Mouse (Mus musculus) myocyte (in vitro differentiated cells): Measurements from ENCODE around the gene Csk. TPM values are rescaled to one million over a fixed set of nuclear protein-coding genes. Genes with fewer than 3 reads are reported as not detected.

Source experiments
- H3K27me3 ChIP-seq: one replicate; pipeline ENCODE4 v1.6.1; 2011; ENCODE audit not compliant: control insufficient read depth, insufficient read depth, insufficient read length
- H3K36me3 ChIP-seq: one replicate; pipeline ENCODE4 v1.6.1; 2011; ENCODE audit not compliant: control insufficient read depth, insufficient read depth
- H3K4me2 ChIP-seq: one replicate; pipeline ENCODE4 v1.6.1; 2011; ENCODE audit warnings: low read depth, control low read depth
- H3K4me3 ChIP-seq: one replicate; pipeline ENCODE4 v1.5.1; 2011; ENCODE audit warnings: mild to moderate bottlenecking, control low read depth, moderate library complexity
- H3K79me2 ChIP-seq: one replicate; pipeline ENCODE4 v1.6.1; 2011; ENCODE audit not compliant: control insufficient read depth, insufficient read depth
- H3ac ChIP-seq: one replicate; pipeline ENCODE4 v1.6.1; 2011; ENCODE audit not compliant: control insufficient read depth, insufficient read length
- CEBPB ChIP-seq: IDR thresholded peaks from 2 replicates; pipeline ENCODE4 v1.6.1; 2011; ENCODE audit warnings: mild to moderate bottlenecking, moderate library complexity; ENCODE audit not compliant: poor library complexity, insufficient read depth, severe bottlenecking
- E2F4 ChIP-seq: IDR thresholded peaks from one replicate; pipeline ENCODE4 v1.6.1; 2011; ENCODE audit warnings: mild to moderate bottlenecking, control low read depth, moderate library complexity; ENCODE audit not compliant: insufficient read depth
- MAX ChIP-seq: IDR thresholded peaks from one replicate; pipeline ENCODE4 v1.6.1; 2011; ENCODE audit warnings: low read depth, mild to moderate bottlenecking, control low read depth
- MYOD1 ChIP-seq, 3 experiments: IDR thresholded peaks; one replicate each; pipeline ENCODE4 v1.6.1; 2011; ENCODE audit warnings: control low read depth in 2 of 3, low read depth in 2 of 3, mild to moderate bottlenecking in 2 of 3, moderate library complexity in 1 of 3; ENCODE audit not compliant: insufficient read length in 2 of 3, control insufficient read depth in 1 of 3
- MYOG ChIP-seq, 3 experiments: IDR thresholded peaks; one replicate each; pipeline ENCODE4 v1.6.1; 2011; ENCODE audit warnings: control low read depth in 2 of 3, low read depth in 2 of 3, mild to moderate bottlenecking in 2 of 3; ENCODE audit not compliant: insufficient read length in 2 of 3, control insufficient read depth in 1 of 3, insufficient read depth in 1 of 3
- POLR2A ChIP-seq: IDR thresholded peaks from one replicate; pipeline ENCODE4 v1.6.1; 2011; ENCODE audit warnings: low read depth, mild to moderate bottlenecking, control low read depth, moderate library complexity; ENCODE audit not compliant: insufficient read length
- POLR2AphosphoS2 ChIP-seq: IDR thresholded peaks from one replicate; pipeline ENCODE4 v1.6.1; 2011; ENCODE audit warnings: low read depth, control low read depth; ENCODE audit not compliant: insufficient read length
- REST ChIP-seq: IDR thresholded peaks from one replicate; pipeline ENCODE4 v1.6.1; 2011; ENCODE audit warnings: mild to moderate bottlenecking, control low read depth, moderate library complexity; ENCODE audit not compliant: insufficient read depth, insufficient read length
- SRF ChIP-seq: IDR thresholded peaks from one replicate; pipeline ENCODE4 v1.6.1; 2011; ENCODE audit warnings: low read depth; ENCODE audit not compliant: control insufficient read depth, insufficient read length
- TCF12 ChIP-seq: IDR thresholded peaks from one replicate; pipeline ENCODE4 v1.6.1; 2011; ENCODE audit warnings: mild to moderate bottlenecking, control low read depth; ENCODE audit not compliant: poor library complexity, insufficient read depth, severe bottlenecking
- TCF3 ChIP-seq: IDR thresholded peaks from one replicate; pipeline ENCODE4 v1.6.1; 2011; ENCODE audit warnings: low read depth, control low read depth; ENCODE audit not compliant: insufficient read length
- USF1 ChIP-seq: IDR thresholded peaks from one replicate; pipeline ENCODE4 v1.6.1; 2011; ENCODE audit warnings: low read depth, mild to moderate bottlenecking, control low read depth, moderate library complexity
- polyA plus RNA-seq: library from polyadenylated mRNA; unstranded; fragments of >200 nt; fragmentation: generic; extraction: Trizol; gene quantifications from one replicate; pipeline ENCODE4 v1.2.1, GENCODE M21; 2012; ENCODE audit warnings: missing spikeins

Csk gene
- polyA plus RNA-seq, 1 experiment = 76.7 TPM

DNA sequence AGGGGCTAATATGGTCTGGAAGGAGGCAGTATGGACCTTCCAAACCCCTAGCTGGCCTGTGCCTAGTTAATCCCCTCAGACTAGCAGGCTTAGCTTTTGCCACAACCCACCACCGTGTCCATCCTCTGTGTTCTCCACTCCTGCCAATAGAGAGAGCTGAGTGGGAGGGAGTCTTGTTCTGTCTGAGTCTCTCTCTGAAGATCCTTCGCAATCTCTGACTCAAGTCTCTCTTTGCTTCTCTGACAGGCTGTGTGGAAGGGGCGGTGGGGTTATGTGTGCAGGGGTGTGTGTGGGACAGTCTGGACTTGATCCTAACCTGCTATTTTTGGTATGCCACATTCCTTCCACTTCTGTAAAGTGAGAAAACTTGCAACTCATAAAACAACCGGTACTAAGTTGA is 48.6 kb downstream of the Csk start:
- no peaks in the 10 kb centered on the region for H3K36me3 ChIP-seq
- no peaks in the 10 kb centered on the region for H3K79me2 ChIP-seq
- H3K27me3 ChIP-seq = no peaks in the 10 kb centered on the region
- no peak overlapping the region for H3K4me3 ChIP-seq
- no peak for TF ChIP-seq SRF
- H3K4me2 ChIP-seq = no peak overlapping the region
- no peak overlapping the region for H3ac ChIP-seq

DNA sequence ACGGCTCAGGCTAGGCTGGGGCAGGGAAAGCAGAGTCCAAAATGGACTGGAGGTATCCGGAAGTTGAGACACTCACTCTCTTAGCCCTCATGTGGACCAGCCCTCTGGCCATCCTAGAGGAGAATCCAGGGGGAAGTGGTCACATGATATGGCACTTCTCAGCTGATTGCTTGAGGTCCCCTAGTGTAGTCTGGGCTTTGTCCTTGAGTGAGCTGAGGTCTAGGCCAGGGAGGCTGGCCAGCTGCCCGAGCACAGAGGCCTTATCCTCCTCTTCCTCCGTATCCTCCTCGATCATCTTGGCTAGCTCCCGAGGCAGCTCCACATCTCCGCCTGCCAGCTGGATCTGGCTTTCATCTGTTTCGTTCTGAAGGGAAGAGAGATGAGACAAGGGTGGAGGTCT is 51.3 kb downstream of the Csk start:
- Histone ChIP-seq H3K27me3 (no peaks in the 10 kb centered on the region), H3K4me2 (peak overlapping the region; percentile 63), H3K36me3 (no peaks in the 10 kb centered on the region), H3K4me3 (peak overlapping the region; percentile 5), H3K79me2 (no peaks in the 10 kb centered on the region), H3ac (no peak overlapping the region)
- TF ChIP-seq E2F4 = no peak
- peak; percentile 51 for TF ChIP-seq USF1

DNA sequence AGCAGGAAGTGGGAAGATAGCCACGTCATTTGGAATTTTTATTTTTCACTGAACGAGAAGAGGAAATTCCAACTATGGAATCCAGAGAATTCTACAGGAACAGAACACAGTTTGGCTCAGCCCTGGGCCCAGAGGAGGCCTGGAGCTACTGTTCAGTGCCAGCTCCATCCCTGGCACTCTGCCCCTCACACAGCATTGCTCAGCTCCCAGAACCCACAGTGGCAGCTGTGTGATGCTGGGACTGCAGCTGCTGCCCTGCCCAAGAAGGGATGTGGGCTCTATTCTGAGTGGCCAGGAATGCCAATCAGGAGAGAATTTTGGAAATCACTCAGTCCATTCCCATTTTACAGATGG is 52.1 kb downstream of the Csk start:
- H3K36me3 ChIP-seq = peaks cover 5% of the 10 kb centered on the region
- TF ChIP-seq TCF3 (peak; percentile 95), MYOD1 (IDR thresholded peaks at IDR 0.05; ENCODE audit: control insufficient read depth in 1 of 3, insufficient read length in 2 of 3, low read depth in 2 of 3) (peak; percentile 97 to 100 (median 99)), CEBPB (no peak), SRF (peak; percentile 51), TCF12 (peak; percentile 95), MYOG (IDR thresholded peaks at IDR 0.05; ENCODE audit: control insufficient read depth in 1 of 3, insufficient read depth in 1 of 3, insufficient read length in 2 of 3, low read depth in 2 of 3) (peak; percentile 99 to 100 (median 99))

DNA sequence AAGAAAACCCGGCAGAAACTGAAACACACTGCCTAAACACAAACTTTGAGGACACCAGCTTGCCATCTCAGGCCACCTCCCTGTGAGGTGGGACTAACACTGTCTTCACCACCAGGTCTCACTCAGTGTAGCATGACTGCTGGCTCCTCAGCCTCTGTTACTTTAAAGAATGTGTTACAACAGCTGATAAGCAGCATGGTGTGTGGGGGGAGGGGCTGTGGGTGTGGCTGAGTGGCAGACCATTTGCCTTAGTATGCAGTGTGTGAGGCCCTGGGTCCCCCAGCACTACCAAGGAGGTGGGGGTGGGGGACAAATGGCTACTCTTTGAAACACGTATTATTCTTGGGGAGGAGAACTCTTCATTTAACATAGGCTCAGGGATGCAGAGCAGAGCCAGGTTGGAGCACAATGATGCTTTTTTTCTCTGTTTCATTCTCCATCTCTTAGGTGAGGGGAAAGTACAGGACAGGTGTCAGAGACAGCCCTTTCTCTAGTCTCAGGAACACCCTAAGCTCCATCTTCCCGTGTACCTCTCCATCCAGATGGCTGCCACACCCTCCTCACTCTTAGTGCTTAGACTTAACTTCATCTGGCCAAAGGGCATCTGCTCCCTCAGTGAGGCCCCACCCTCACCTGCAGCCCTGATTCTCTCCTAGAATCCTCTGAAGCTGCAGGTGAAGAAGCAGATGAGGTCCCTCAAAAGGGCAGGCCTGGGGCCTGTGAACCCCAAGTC is 52.6 kb downstream of the Csk start:
- Histone ChIP-seq H3ac (no peak overlapping the region), H3K36me3 (peaks cover 11% of the 10 kb centered on the region), H3K4me2 (peak overlapping the region; percentile 64), H3K79me2 (no peaks in the 10 kb centered on the region), H3K4me3 (no peak overlapping the region), H3K27me3 (no peaks in the 10 kb centered on the region)
- TF ChIP-seq SRF (no peak), CEBPB (no peak), MAX (no peak), POLR2AphosphoS2 (peak; percentile 22), TCF3 (peak; percentile 48), E2F4 (no peak), REST (no peak), USF1 (no peak), MYOG (IDR thresholded peaks at IDR 0.05; ENCODE audit: control insufficient read depth in 1 of 3, insufficient read depth in 1 of 3, insufficient read length in 2 of 3, low read depth in 2 of 3) (peak; percentile 22 to 95 (median 75)), POLR2A (peak; percentile 32), TCF12 (peak; percentile 59), MYOD1 (IDR thresholded peaks at IDR 0.05; ENCODE audit: control insufficient read depth in 1 of 3, insufficient read length in 2 of 3, low read depth in 2 of 3) (peak in 2 of 3 experiments; percentile 71 to 84)

More for the DNA sequence above, 52.1 kb downstream of the Csk start:
- no peaks in the 10 kb centered on the region for H3K27me3 ChIP-seq
- H3K4me2 ChIP-seq = peak overlapping the region; percentile 64
- H3K4me3 ChIP-seq = peak overlapping the region; percentile 5
- no peak overlapping the region for H3ac ChIP-seq
- H3K79me2 ChIP-seq = no peaks in the 10 kb centered on the region

DNA sequence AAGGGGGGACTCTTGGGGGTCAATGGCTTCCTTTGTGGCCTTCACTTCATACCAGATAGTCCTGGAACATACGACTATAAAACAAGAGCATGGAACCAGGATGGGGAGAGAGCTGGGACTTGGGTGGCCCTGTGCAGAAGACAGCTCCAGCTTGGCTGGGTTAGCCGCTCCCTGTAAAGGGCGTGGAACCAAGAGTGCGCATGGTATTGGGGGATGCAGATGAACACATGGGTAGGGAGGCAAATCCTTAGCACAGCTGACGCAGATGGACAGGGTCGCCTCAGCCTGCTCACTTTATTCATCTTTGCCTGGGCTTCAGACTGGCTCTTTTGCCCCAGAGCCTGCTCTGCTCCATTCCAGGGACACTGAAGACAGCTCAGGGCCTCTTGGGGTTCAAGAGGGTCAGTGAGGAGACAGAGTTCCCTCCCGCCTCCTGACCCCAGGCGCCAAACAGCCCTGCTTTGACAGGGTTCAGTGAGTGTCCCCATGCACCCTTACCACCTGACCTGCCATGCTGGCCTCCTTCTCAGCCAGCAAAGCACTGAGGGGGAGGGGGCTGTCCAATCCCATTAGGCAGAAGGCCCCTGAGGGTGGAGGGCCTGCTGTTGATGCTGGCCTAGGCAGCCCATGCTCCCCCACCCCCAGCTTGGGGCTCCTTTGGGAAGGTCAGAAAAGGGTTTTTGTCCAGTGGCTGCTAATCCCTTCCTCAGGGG is 54.4 kb downstream of the Csk start:
- TF ChIP-seq MYOG (IDR thresholded peaks at IDR 0.05; ENCODE audit: control insufficient read depth in 1 of 3, insufficient read depth in 1 of 3, insufficient read length in 2 of 3, low read depth in 2 of 3) (peak in 1 of 3 experiments; percentile 36), POLR2AphosphoS2 (peak; percentile 59), POLR2A (peak; percentile 10), MYOD1 (IDR thresholded peaks at IDR 0.05; ENCODE audit: control insufficient read depth in 1 of 3, insufficient read length in 2 of 3, low read depth in 2 of 3) (peak in 2 of 3 experiments; percentile 2 to 19), TCF12 (no peak)
- Histone ChIP-seq H3K4me3 (no peak overlapping the region), H3K79me2 (no peaks in the 10 kb centered on the region), H3K27me3 (no peaks in the 10 kb centered on the region), H3ac (no peak overlapping the region), H3K36me3 (peaks cover 18% of the 10 kb centered on the region), H3K4me2 (no peak overlapping the region)
